Mouse (Mus musculus) C2C12 (cell line): Measurements from ENCODE around the gene Prkcq. TPM values are rescaled to one million over a fixed set of nuclear protein-coding genes. Genes with fewer than 3 reads are reported as not detected.

Source experiments
- H3K27me3 ChIP-seq: one replicate; pipeline ENCODE4 v1.6.1; 2011; ENCODE audit not compliant: control insufficient read depth, insufficient read depth, insufficient read length
- H3K36me3 ChIP-seq: one replicate; pipeline ENCODE4 v1.6.1; 2011; ENCODE audit not compliant: control insufficient read depth, insufficient read depth
- H3K4me3 ChIP-seq: one replicate; pipeline ENCODE4 v1.5.1; 2011; ENCODE audit warnings: mild to moderate bottlenecking, control low read depth; ENCODE audit not compliant: poor library complexity, insufficient read depth, severe bottlenecking
- H3K79me2 ChIP-seq: one replicate; pipeline ENCODE4 v1.6.1; 2011; ENCODE audit not compliant: control insufficient read depth, insufficient read depth
- H3K79me3 ChIP-seq: one replicate; pipeline ENCODE4 v1.6.1; 2011; ENCODE audit warnings: low read depth, control low read depth
- H3ac ChIP-seq: one replicate; pipeline ENCODE3; 2011; ENCODE audit warnings: low read depth; ENCODE audit not compliant: control insufficient read depth, insufficient read length
- CEBPB ChIP-seq: IDR thresholded peaks from one replicate; pipeline ENCODE4 v1.6.1; 2011; ENCODE audit warnings: low read depth, mild to moderate bottlenecking, control low read depth, moderate library complexity
- CTCF ChIP-seq: IDR thresholded peaks from one replicate; pipeline ENCODE4 v1.5.1; 2011; ENCODE audit not compliant: control insufficient read depth, insufficient read depth, insufficient read length
- FOSL1 ChIP-seq: IDR thresholded peaks from one replicate; pipeline ENCODE4 v1.8.0; 2011; ENCODE audit warnings: mild to moderate bottlenecking, low read length; ENCODE audit not compliant: poor library complexity, insufficient read depth, severe bottlenecking
- MAX ChIP-seq: IDR thresholded peaks from one replicate; pipeline ENCODE4 v1.6.1; 2011; ENCODE audit warnings: mild to moderate bottlenecking, control low read depth
- MYOD1 ChIP-seq: IDR thresholded peaks from one replicate; pipeline ENCODE4 v1.6.1; 2011; ENCODE audit warnings: low read depth; ENCODE audit not compliant: control insufficient read depth, insufficient read length
- MYOG ChIP-seq: IDR thresholded peaks from one replicate; pipeline ENCODE4 v1.6.1; 2011; ENCODE audit not compliant: control insufficient read depth, insufficient read length; ENCODE audit errors: extremely low read depth
- USF1 ChIP-seq: IDR thresholded peaks from one replicate; pipeline ENCODE4 v1.6.1; 2011; ENCODE audit warnings: low read depth, mild to moderate bottlenecking, control low read depth, moderate library complexity
- polyA plus RNA-seq: library from polyadenylated mRNA; unstranded; fragments of >200 nt; fragmentation: generic; extraction: Trizol; gene quantifications from one replicate; pipeline ENCODE4 v1.2.1, GENCODE M21; 2012; ENCODE audit warnings: missing spikeins

Prkcq gene
- polyA plus RNA-seq, 1 experiment, result 0.05 TPM

DNA sequence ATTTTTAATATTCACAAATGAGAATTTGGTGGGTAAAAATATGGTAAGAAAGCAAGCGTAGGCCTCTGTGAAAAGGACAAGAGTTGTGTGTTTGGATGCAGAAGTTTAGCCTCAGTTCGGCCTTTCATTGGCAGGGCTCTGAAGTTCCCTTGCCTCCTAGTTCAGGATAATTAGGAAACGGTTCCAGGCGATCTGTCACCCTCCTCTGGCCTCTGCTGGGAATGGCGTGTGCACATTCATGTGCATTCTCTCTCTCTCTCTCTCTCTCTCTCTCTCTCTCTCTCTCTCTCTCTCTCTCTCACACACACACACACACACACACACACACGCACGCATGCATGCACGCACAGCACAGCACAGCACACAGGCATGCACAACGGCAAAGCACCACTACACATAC lies 93.5 kb downstream of the Prkcq start:
- no peaks in the 10 kb centered on the region for H3K27me3 ChIP-seq
- no peaks in the 10 kb centered on the region for H3K79me3 ChIP-seq
- no peak for TF ChIP-seq FOSL1
- no peak for TF ChIP-seq MYOD1
- TF ChIP-seq CTCF, result no peak
- no peak for TF ChIP-seq MYOG
- no peak for TF ChIP-seq MAX
- TF ChIP-seq CEBPB, result no peak
- no peak for TF ChIP-seq USF1
- no peak overlapping the region for H3K4me3 ChIP-seq
- no peaks in the 10 kb centered on the region for H3K79me2 ChIP-seq
- no peaks in the 10 kb centered on the region for H3K36me3 ChIP-seq
- H3ac ChIP-seq, result no peak overlapping the region

DNA sequence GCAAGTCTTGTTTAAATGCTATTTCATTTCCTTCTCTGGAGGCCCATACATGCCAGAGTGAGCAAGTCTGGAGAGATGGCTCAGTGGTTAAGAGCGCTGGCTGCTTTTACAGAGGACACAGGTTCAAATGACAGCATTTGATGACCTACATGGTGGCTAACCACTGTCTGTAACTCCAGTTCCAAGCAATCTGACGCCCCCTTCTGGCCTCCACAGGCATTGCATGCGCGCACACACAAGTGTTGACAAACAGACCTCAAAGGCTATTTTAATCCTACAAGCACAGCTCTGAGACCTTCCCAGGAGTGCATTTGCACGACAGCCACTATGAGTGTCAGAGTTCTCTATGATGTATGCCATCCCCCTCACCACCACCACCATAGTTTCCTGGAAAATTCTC lies 94.4 kb downstream of the Prkcq start:
- no peak overlapping the region for H3K4me3 ChIP-seq
- H3ac ChIP-seq, result no peak overlapping the region
- H3K79me3 ChIP-seq, result no peaks in the 10 kb centered on the region
- H3K27me3 ChIP-seq, result no peaks in the 10 kb centered on the region
- no peaks in the 10 kb centered on the region for H3K79me2 ChIP-seq
- TF ChIP-seq MAX (no peak), USF1 (no peak), FOSL1 (no peak), MYOG (no peak), CTCF (no peak), MYOD1 (no peak), CEBPB (no peak)
- H3K36me3 ChIP-seq, result no peaks in the 10 kb centered on the region

GRCm38 (mm10) chr2:11278965-11279364 lies 107.1 kb downstream of the Prkcq start:
- no peak overlapping the region for H3ac ChIP-seq
- no peak overlapping the region for H3K4me3 ChIP-seq
- H3K36me3 ChIP-seq, result no peaks in the 10 kb centered on the region
- H3K79me3 ChIP-seq, result no peaks in the 10 kb centered on the region
- H3K27me3 ChIP-seq, result no peaks in the 10 kb centered on the region
- TF ChIP-seq MAX, result no peak
- TF ChIP-seq CTCF, result no peak
- TF ChIP-seq CEBPB, result no peak
- no peaks in the 10 kb centered on the region for H3K79me2 ChIP-seq

DNA sequence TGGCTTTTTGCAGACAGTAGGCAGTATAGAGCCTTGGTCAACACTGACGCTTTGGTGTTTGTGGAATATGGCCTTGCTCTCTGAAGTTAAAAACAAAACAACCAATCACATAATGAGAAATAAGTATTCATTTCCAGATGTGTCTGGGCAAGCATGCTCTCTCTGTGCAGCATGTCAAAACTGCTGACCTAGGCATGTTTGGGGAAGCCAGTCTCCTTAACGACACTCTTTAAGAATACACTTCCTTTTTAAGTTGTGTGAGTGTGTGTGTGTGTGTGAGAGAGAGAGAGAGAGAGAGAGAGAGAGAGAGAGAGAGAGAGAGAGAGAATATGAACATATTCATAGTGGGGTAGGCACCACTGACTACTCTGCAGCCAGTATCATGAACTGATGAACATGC lies 108.3 kb downstream of the Prkcq start:
- TF ChIP-seq CEBPB, result no peak
- no peak for TF ChIP-seq MYOG
- TF ChIP-seq USF1, result no peak
- no peak for TF ChIP-seq FOSL1
- TF ChIP-seq MYOD1, result no peak
- H3ac ChIP-seq, result no peak overlapping the region

GRCm38 (mm10) chr2:11287834-11288530 lies 116.1 kb downstream of the Prkcq start:
- TF ChIP-seq MYOD1 (no peak), CTCF (no peak), CEBPB (no peak), MYOG (no peak), USF1 (no peak), FOSL1 (no peak), MAX (no peak)
- Histone ChIP-seq H3K4me3 (no peak overlapping the region), H3K27me3 (peaks cover 5% of the 10 kb centered on the region), H3K79me2 (no peaks in the 10 kb centered on the region), H3ac (no peak overlapping the region), H3K36me3 (no peaks in the 10 kb centered on the region), H3K79me3 (no peaks in the 10 kb centered on the region)

More for the DNA sequence above, 108.3 kb downstream of the Prkcq start:
- Histone ChIP-seq H3K4me3 (no peak overlapping the region), H3K79me2 (no peaks in the 10 kb centered on the region), H3K79me3 (no peaks in the 10 kb centered on the region), H3K36me3 (no peaks in the 10 kb centered on the region), H3K27me3 (no peaks in the 10 kb centered on the region)

GRCm38 (mm10) chr2:11288531-11288846 lies 116.6 kb downstream of the Prkcq start:
- Histone ChIP-seq H3K27me3 (peaks cover 5% of the 10 kb centered on the region), H3K4me3 (no peak overlapping the region), H3K79me3 (no peaks in the 10 kb centered on the region), H3ac (no peak overlapping the region), H3K36me3 (no peaks in the 10 kb centered on the region), H3K79me2 (no peaks in the 10 kb centered on the region)
- TF ChIP-seq CTCF, result peak; percentile 74
- no peak for TF ChIP-seq MYOD1
